Mouse (Mus musculus): ENCODE measurements at regions not wholly inside any gene's neighbourhood (a gene's known extent, or its start where the extent isn't known, plus 50 kb on each side); places are given as distances from the start of the nearest gene placed in this dataset.
"Not testable (repeated sequence)": the region's sequence is repeated elsewhere in the genome, so short reads cannot be mapped to it uniquely, and the experiment has no call there.

GRCm38 (mm10) chr12:47160626-47161025, 341.9 kb upstream of the Nova1 start:
- Histone ChIP-seq H3K9ac (ENCODE audit: control insufficient read depth, low read depth, low read length, poor library complexity, severe bottlenecking) (no peak overlapping the region), H3K27ac (ENCODE audit: control insufficient read depth, low read depth, low read length) (no peak overlapping the region), H3K9me3 (replicated peaks; ENCODE audit: insufficient read depth, low read length) (no peaks in the 10 kb centered on the region), H3K27me3 (ENCODE audit: control insufficient read depth in 1 of 2, insufficient read depth in 2 of 2, low read length in 2 of 2) (no peaks in the 10 kb centered on the region; a peak in 1 of 4 replicates), H3K4me1 (ENCODE audit: control insufficient read depth in 1 of 2, insufficient read depth in 2 of 2, low read length in 2 of 2) (no peaks in the 10 kb centered on the region), H3K79me2 (ENCODE audit: control insufficient read depth, insufficient read depth, low read length, poor library complexity) (no peaks in the 10 kb centered on the region), H3K36me3 (ENCODE audit: control insufficient read depth in 1 of 2, insufficient read depth in 2 of 2, low read length in 2 of 2) (no peaks in the 10 kb centered on the region), H3K4me3 (ENCODE audit: control insufficient read depth in 1 of 2, insufficient read depth in 1 of 2, low read depth in 2 of 2, low read length in 2 of 2) (no peak overlapping the region)
- DNase-seq (ENCODE audit: low read depth, low spot score) = no peak
- TF ChIP-seq NELFE (IDR thresholded peaks at IDR 0.05; ENCODE audit: low read depth, low read length) = no peak
- TF ChIP-seq RCOR1 (IDR thresholded peaks at IDR 0.05; ENCODE audit: low read depth, low read length) = no peak
- TF ChIP-seq SMC3 (IDR thresholded peaks at IDR 0.05; ENCODE audit: low read depth, low read length) = no peak
- TF ChIP-seq RAD21 (IDR thresholded peaks at IDR 0.05; ENCODE audit: low read depth, low read length) = no peak
- no peak for TF ChIP-seq GABPA (IDR thresholded peaks at IDR 0.05; ENCODE audit: low read depth, low read length)
- TF ChIP-seq POLR2A (IDR thresholded peaks at IDR 0.05; ENCODE audit: control insufficient read depth in 1 of 2, insufficient read depth in 1 of 2, low read depth in 1 of 2, low read length in 2 of 2, poor library complexity in 1 of 2) = no peak
- TF ChIP-seq MAFK (IDR thresholded peaks at IDR 0.05; ENCODE audit: borderline replicate concordance, low read depth, low read length) = no peak

- not testable (repeated sequence) for H3K79me2 ChIP-seq (ENCODE audit: control insufficient read depth, insufficient read depth, low read length, poor library complexity); H3K4me1 ChIP-seq (ENCODE audit: control insufficient read depth in 1 of 2, insufficient read depth in 2 of 2, low read length in 2 of 2); H3K9ac ChIP-seq (ENCODE audit: control insufficient read depth, low read depth, low read length, poor library complexity, severe bottlenecking); H3K27ac ChIP-seq (ENCODE audit: control insufficient read depth, low read depth, low read length); H3K36me3 ChIP-seq (ENCODE audit: control insufficient read depth in 1 of 2, insufficient read depth in 2 of 2, low read length in 2 of 2); DNase-seq (ENCODE audit: low read depth, low spot score); H3K27me3 ChIP-seq (ENCODE audit: control insufficient read depth in 1 of 2, insufficient read depth in 2 of 2, low read length in 2 of 2); H3K9me3 ChIP-seq (replicated peaks; ENCODE audit: insufficient read depth, low read length); H3K4me3 ChIP-seq (ENCODE audit: control insufficient read depth in 1 of 2, insufficient read depth in 1 of 2, low read depth in 2 of 2, low read length in 2 of 2)
Measured at GRCm38 (mm10) chr12:47155916-47156315, 337.2 kb upstream of the Nova1 start.

- Histone ChIP-seq H3K27me3 (ENCODE audit: control insufficient read depth in 1 of 2, insufficient read depth in 2 of 2, low read length in 2 of 2) (no peaks in the 10 kb centered on the region), H3K9me3 (replicated peaks; ENCODE audit: insufficient read depth, low read length) (no peaks in the 10 kb centered on the region), H3K27ac (ENCODE audit: control insufficient read depth, low read depth, low read length) (no peak overlapping the region), H3K79me2 (ENCODE audit: control insufficient read depth, insufficient read depth, low read length, poor library complexity) (no peaks in the 10 kb centered on the region), H3K36me3 (ENCODE audit: control insufficient read depth in 1 of 2, insufficient read depth in 2 of 2, low read length in 2 of 2) (no peaks in the 10 kb centered on the region), H3K9ac (ENCODE audit: control insufficient read depth, low read depth, low read length, poor library complexity, severe bottlenecking) (no peak overlapping the region), H3K4me3 (ENCODE audit: control insufficient read depth in 1 of 2, insufficient read depth in 1 of 2, low read depth in 2 of 2, low read length in 2 of 2) (no peak overlapping the region), H3K4me1 (ENCODE audit: control insufficient read depth in 1 of 2, insufficient read depth in 2 of 2, low read length in 2 of 2) (no peaks in the 10 kb centered on the region)
- TF ChIP-seq NRF1 (IDR thresholded peaks at IDR 0.05; ENCODE audit: insufficient read depth, low read depth, low read length, poor library complexity, severe bottlenecking) = no peak
- TF ChIP-seq MYB (IDR thresholded peaks at IDR 0.05; ENCODE audit: low read depth, low read length) = no peak
- no peak for TF ChIP-seq TBP (IDR thresholded peaks at IDR 0.05; ENCODE audit: low read depth, low read length)
- TF ChIP-seq MAZ (IDR thresholded peaks at IDR 0.05; ENCODE audit: low read depth, low read length) = no peak
- TF ChIP-seq USF2 (IDR thresholded peaks at IDR 0.05; ENCODE audit: borderline replicate concordance in 1 of 2, insufficient read depth in 1 of 2, low read depth in 1 of 2, low read length in 2 of 2) = no peak
- no peak for TF ChIP-seq ZMIZ1 (IDR thresholded peaks at IDR 0.05; ENCODE audit: low read depth, low read length)
- TF ChIP-seq ELF1 (IDR thresholded peaks at IDR 0.05; ENCODE audit: low read depth, low read length) = no peak
- no peak for TF ChIP-seq SIN3A (IDR thresholded peaks at IDR 0.05; ENCODE audit: low read length)
- no peak for TF ChIP-seq MEF2A (IDR thresholded peaks at IDR 0.05; ENCODE audit: extremely low read depth, insufficient replicate concordance, low read depth, low read length, poor library complexity, severe bottlenecking)
- no peak for TF ChIP-seq CHD2 (IDR thresholded peaks at IDR 0.05; ENCODE audit: low read length)
- TF ChIP-seq UBTF (IDR thresholded peaks at IDR 0.05; ENCODE audit: borderline replicate concordance, insufficient read depth, low read depth, low read length) = no peak
- no peak for TF ChIP-seq GATA1 (IDR thresholded peaks at IDR 0.05; ENCODE audit: low read depth, low read length)
- no peak for TF ChIP-seq MAFK (IDR thresholded peaks at IDR 0.05; ENCODE audit: borderline replicate concordance, low read depth, low read length)
- TF ChIP-seq MAX (IDR thresholded peaks at IDR 0.05; ENCODE audit: low read length) = no peak
- TF ChIP-seq TCF12 (IDR thresholded peaks at IDR 0.05; ENCODE audit: low read depth, low read length) = no peak
- no peak for TF ChIP-seq MXI1 (IDR thresholded peaks at IDR 0.05; ENCODE audit: low read depth, low read length)
- no peak for TF ChIP-seq ETS1 (IDR thresholded peaks at IDR 0.05; ENCODE audit: low read depth, low read length)
- no peak for TF ChIP-seq ZC3H11A (IDR thresholded peaks at IDR 0.05; ENCODE audit: low read depth, low read length)
- TF ChIP-seq CTCF (IDR thresholded peaks at IDR 0.05 in 2 of 3, conservative IDR thresholded peaks at IDR 0.05 in 1 of 3; ENCODE audit: control insufficient read depth in 1 of 3, insufficient read depth in 1 of 3, low read depth in 2 of 3, low read length in 3 of 3, poor library complexity in 1 of 3, severe bottlenecking in 1 of 3) = no peak
- DNase-seq (ENCODE audit: low read depth, low spot score) = no peak
Measured at GRCm38 (mm10) chr12:47140677-47141076, 321.9 kb upstream of the Nova1 start.

All from MEL (cell line).